In genomic region chr19:42611746-42612145, GRCm38 (mm10) we compare ENCODE assay signal across 15 mouse cellular contexts. TPM values are rescaled to one million over a fixed set of nuclear protein-coding genes. Genes with fewer than 3 reads are reported as not detected.
"Had no signal": no experiment of that assay in that cellular context is flagged by ENCODE, and none has a peak within 500 bp of the region (broad histone marks: within the 10 kb centered on the region; RNA-seq: fewer than 3 reads in every experiment).

No protein-coding gene starts in this region.

- H3K27ac ChIP-seq: limb, embryonic 13.5 days; liver, embryonic 13.5 days; lung, embryonic 15.5 days; macrophage; midbrain, embryonic 12.5 days; neural tube, embryonic 12.5 days had no signal

- DNase-seq: kidney, adult 11 months; kidney, adult 9 months; kidney, postnatal 14 days; left cerebral cortex, postnatal 4 days; liver, embryonic 13.5 days; liver, postnatal 0 days; lung, postnatal 14 days; thymus, postnatal 4 days had no signal

- H3K36me3 ChIP-seq: limb, embryonic 13.5 days; liver, embryonic 13.5 days; lung, embryonic 15.5 days; midbrain, embryonic 12.5 days; neural tube, embryonic 12.5 days had no signal

- H3K9ac ChIP-seq: liver, embryonic 13.5 days; liver, postnatal 0 days had no signal

- H3K9me3 ChIP-seq: limb, embryonic 13.5 days; liver, embryonic 13.5 days; lung, embryonic 15.5 days; megakaryocyte, embryonic 14.5 days; midbrain, embryonic 12.5 days; neural tube, embryonic 12.5 days had no signal

- ATAC-seq: liver, postnatal 0 days had no signal

- H3K4me3 ChIP-seq: megakaryocyte, embryonic 14.5 days had no signal

RNA-seq across cellular contexts. Expression of gene Loxl4, which starts 0.9 kb away (rescaled TPM):
- total RNA-seq: neutrophil, adult 5-6 weeks had no signal
- polyA plus RNA-seq: macrophage had no signal
